Mouse (Mus musculus): Measurements from ENCODE around the gene Tmem94. TPM values are rescaled to one million over a fixed set of nuclear protein-coding genes. Genes with fewer than 3 reads are reported as not detected.

Gene Tmem94
- polyA plus RNA-seq, 1 experiment from 2014 or later: 22.9 TPM

- Histone ChIP-seq H3K27me3 (ENCODE audit: control insufficient read depth, insufficient read depth, low read length) (no peaks in the 10 kb centered on the region), H3K4me3 (ENCODE audit: low read depth, low read length) (no peak overlapping the region), H3K9ac (ENCODE audit: low read depth, low read length) (no peak overlapping the region), H3K4me1 (ENCODE audit: control insufficient read depth, insufficient read depth, low read length) (peaks cover 53% of the 10 kb centered on the region), H3K4me2 (no peak overlapping the region), H3K36me3 (ENCODE audit: control insufficient read depth, insufficient read depth, low read length) (no peaks in the 10 kb centered on the region), H3K27ac (ENCODE audit: low read depth, low read length) (no peak overlapping the region), H3K9me3 (replicated peaks; ENCODE audit: control insufficient read depth, low read length) (no peaks in the 10 kb centered on the region)
- WGBS (ENCODE audit: insufficient replicate concordance): 52% methylated on average over 5 of the region's 5 CpGs
- no peak for ATAC-seq (replicated peaks; ENCODE audit: insufficient number of reproducible peaks, low FRiP score, low TSS enrichment)
Measured at GRCm38 (mm10) chr11:115826487-115826886, 61.3 kb downstream of the Tmem94 start.

DNA sequence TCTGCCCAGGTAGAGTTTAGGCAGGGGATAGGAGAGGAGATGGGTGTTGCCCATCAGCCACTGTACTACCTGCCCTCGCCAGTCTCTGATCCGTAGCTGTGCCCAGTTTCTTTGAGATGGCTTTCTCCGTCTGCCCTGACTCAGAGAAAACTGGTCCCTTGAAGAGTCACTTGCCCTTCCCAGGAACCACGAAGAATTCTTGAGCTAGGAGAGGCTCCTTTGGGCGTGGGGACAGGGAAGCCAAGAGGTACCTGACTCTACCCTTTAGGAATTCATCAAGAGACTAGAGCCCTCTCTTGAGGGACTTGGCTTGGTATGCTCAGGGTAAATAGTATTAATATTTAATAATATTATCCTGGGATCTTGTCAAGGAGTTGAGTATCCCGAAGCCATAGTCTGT, 62.4 kb downstream of the Tmem94 start:
- H3K9ac ChIP-seq (ENCODE audit: low read depth, low read length): no peak overlapping the region
- H3K36me3 ChIP-seq (ENCODE audit: control insufficient read depth, insufficient read depth, low read length): no peaks in the 10 kb centered on the region
- no peak overlapping the region for H3K27ac ChIP-seq (ENCODE audit: low read depth, low read length)
- H3K4me3 ChIP-seq (ENCODE audit: low read depth, low read length): no peak overlapping the region
- WGBS (ENCODE audit: insufficient replicate concordance): 78% methylated on average over 6 of the region's 6 CpGs
- no peak for ATAC-seq (replicated peaks; ENCODE audit: insufficient number of reproducible peaks, low FRiP score, low TSS enrichment)
- peaks cover 64% of the 10 kb centered on the region for H3K4me1 ChIP-seq (ENCODE audit: control insufficient read depth, insufficient read depth, low read length)
- H3K27me3 ChIP-seq (ENCODE audit: control insufficient read depth, insufficient read depth, low read length): no peaks in the 10 kb centered on the region
- no peaks in the 10 kb centered on the region for H3K9me3 ChIP-seq (replicated peaks; ENCODE audit: control insufficient read depth, low read length)
- no peak overlapping the region for H3K4me2 ChIP-seq

DNA sequence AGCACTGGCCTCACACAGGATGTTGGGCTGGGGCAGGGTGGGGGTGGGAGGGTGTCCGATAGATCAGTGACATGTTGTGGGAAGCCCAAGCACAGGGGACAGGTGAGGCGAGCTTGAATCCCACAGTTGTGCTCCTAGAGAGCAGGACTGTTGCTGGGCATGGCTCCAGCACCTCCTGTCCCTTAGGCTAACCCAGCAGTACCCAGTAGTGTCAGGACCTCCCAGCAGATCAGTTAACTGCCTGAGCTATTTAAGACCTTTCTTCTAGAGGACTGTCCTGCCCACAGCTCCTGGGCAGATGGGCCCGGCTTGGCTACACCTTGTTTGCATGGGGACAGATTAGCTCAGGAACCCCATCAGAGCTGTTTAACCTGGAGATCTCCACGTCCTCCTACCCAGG, 63.8 kb downstream of the Tmem94 start:
- peaks cover 78% of the 10 kb centered on the region for H3K4me1 ChIP-seq (ENCODE audit: control insufficient read depth, insufficient read depth, low read length)
- H3K9ac ChIP-seq (ENCODE audit: low read depth, low read length): no peak overlapping the region
- no peak for ATAC-seq (replicated peaks; ENCODE audit: insufficient number of reproducible peaks, low FRiP score, low TSS enrichment)
- H3K4me3 ChIP-seq (ENCODE audit: low read depth, low read length): no peak overlapping the region
- H3K27me3 ChIP-seq (ENCODE audit: control insufficient read depth, insufficient read depth, low read length): no peaks in the 10 kb centered on the region
- no peak overlapping the region; the same call in 1 of the 2 replicates for H3K4me2 ChIP-seq
- no peaks in the 10 kb centered on the region for H3K36me3 ChIP-seq (ENCODE audit: control insufficient read depth, insufficient read depth, low read length)
- H3K27ac ChIP-seq (ENCODE audit: low read depth, low read length): peak overlapping the region; percentile 62; the same call in 1 of the 2 replicates
- 32% methylated on average over 4 of the region's 4 CpGs for WGBS (ENCODE audit: insufficient replicate concordance)
- H3K9me3 ChIP-seq (replicated peaks; ENCODE audit: control insufficient read depth, low read length): no peaks in the 10 kb centered on the region

- H3K9ac ChIP-seq (ENCODE audit: low read depth, low read length): peak overlapping the region; percentile 52; the same call in 1 of the 2 replicates
- H3K4me1 ChIP-seq (ENCODE audit: control insufficient read depth, insufficient read depth, low read length): peaks cover 77% of the 10 kb centered on the region
- no peaks in the 10 kb centered on the region for H3K27me3 ChIP-seq (ENCODE audit: control insufficient read depth, insufficient read depth, low read length)
- H3K4me2 ChIP-seq: peak overlapping the region; percentile 54
- 12% methylated on average over 25 of the region's 25 CpGs for WGBS (ENCODE audit: insufficient replicate concordance)
- peak overlapping the region; percentile 94 for H3K27ac ChIP-seq (ENCODE audit: low read depth, low read length)
- H3K36me3 ChIP-seq (ENCODE audit: control insufficient read depth, insufficient read depth, low read length): no peaks in the 10 kb centered on the region
- no peak overlapping the region; the same call in 1 of the 2 replicates for H3K4me3 ChIP-seq (ENCODE audit: low read depth, low read length)
- ATAC-seq (replicated peaks; ENCODE audit: insufficient number of reproducible peaks, low FRiP score, low TSS enrichment): peak; percentile 12; the same call in 1 of the 2 replicates
- no peaks in the 10 kb centered on the region for H3K9me3 ChIP-seq (replicated peaks; ENCODE audit: control insufficient read depth, low read length)
Measured at GRCm38 (mm10) chr11:115830550-115831325, 65.5 kb downstream of the Tmem94 start.

- Histone ChIP-seq H3K27me3 (ENCODE audit: control insufficient read depth, insufficient read depth, low read length) (no peaks in the 10 kb centered on the region), H3K4me1 (ENCODE audit: control insufficient read depth, insufficient read depth, low read length) (peaks cover 80% of the 10 kb centered on the region), H3K9ac (ENCODE audit: low read depth, low read length) (peak overlapping the region; percentile 58), H3K4me2 (peak overlapping the region; percentile 54), H3K36me3 (ENCODE audit: control insufficient read depth, insufficient read depth, low read length) (no peaks in the 10 kb centered on the region), H3K4me3 (ENCODE audit: low read depth, low read length) (no peak overlapping the region), H3K9me3 (replicated peaks; ENCODE audit: control insufficient read depth, low read length) (no peaks in the 10 kb centered on the region), H3K27ac (ENCODE audit: low read depth, low read length) (peak overlapping the region; percentile 94)
- ATAC-seq (replicated peaks; ENCODE audit: insufficient number of reproducible peaks, low FRiP score, low TSS enrichment): peak; percentile 22; the same call in 1 of the 2 replicates
- 22% methylated on average over 3 of the region's 3 CpGs for WGBS (ENCODE audit: insufficient replicate concordance)
Measured at GRCm38 (mm10) chr11:115831518-115831917, 66.3 kb downstream of the Tmem94 start.

DNA sequence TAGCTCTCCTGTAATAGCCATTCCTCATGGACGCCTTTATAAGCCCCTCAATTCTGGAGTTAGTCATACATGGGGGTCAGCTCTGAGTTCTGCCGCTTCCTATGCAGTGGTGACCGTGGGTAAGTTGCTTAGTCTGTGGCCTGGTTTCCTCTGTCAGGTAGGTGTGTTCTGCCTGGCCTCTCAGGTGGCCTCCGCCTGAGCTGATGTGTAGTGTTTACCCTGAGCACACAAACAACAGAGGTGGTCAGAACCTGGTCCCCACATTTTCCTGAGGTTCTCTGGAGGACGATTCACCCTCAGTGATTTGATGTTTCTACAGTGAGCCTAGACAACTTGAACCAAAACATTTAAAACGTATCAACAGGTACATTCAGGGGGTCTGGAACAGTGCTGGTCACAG, 66.8 kb downstream of the Tmem94 start:
- 53% methylated on average over 6 of the region's 6 CpGs for WGBS (ENCODE audit: insufficient replicate concordance)
- peak overlapping the region; percentile 58; the same call in 1 of the 2 replicates for H3K9ac ChIP-seq (ENCODE audit: low read depth, low read length)
- no peak for ATAC-seq (replicated peaks; ENCODE audit: insufficient number of reproducible peaks, low FRiP score, low TSS enrichment)
- H3K4me3 ChIP-seq (ENCODE audit: low read depth, low read length): no peak overlapping the region
- peak overlapping the region; percentile 94 for H3K27ac ChIP-seq (ENCODE audit: low read depth, low read length)
- H3K9me3 ChIP-seq (replicated peaks; ENCODE audit: control insufficient read depth, low read length): no peaks in the 10 kb centered on the region
- no peaks in the 10 kb centered on the region for H3K27me3 ChIP-seq (ENCODE audit: control insufficient read depth, insufficient read depth, low read length)
- peak overlapping the region; percentile 54 for H3K4me2 ChIP-seq
- H3K4me1 ChIP-seq (ENCODE audit: control insufficient read depth, insufficient read depth, low read length): peaks cover 81% of the 10 kb centered on the region
- H3K36me3 ChIP-seq (ENCODE audit: control insufficient read depth, insufficient read depth, low read length): no peaks in the 10 kb centered on the region

GRCm38 (mm10) chr11:115832523-115832922, 67.3 kb downstream of the Tmem94 start:
- ATAC-seq (replicated peaks; ENCODE audit: insufficient number of reproducible peaks, low FRiP score, low TSS enrichment): no peak
- peaks cover 78% of the 10 kb centered on the region for H3K4me1 ChIP-seq (ENCODE audit: control insufficient read depth, insufficient read depth, low read length)
- peak overlapping the region; percentile 49; the same call in 1 of the 2 replicates for H3K9ac ChIP-seq (ENCODE audit: low read depth, low read length)

DNA sequence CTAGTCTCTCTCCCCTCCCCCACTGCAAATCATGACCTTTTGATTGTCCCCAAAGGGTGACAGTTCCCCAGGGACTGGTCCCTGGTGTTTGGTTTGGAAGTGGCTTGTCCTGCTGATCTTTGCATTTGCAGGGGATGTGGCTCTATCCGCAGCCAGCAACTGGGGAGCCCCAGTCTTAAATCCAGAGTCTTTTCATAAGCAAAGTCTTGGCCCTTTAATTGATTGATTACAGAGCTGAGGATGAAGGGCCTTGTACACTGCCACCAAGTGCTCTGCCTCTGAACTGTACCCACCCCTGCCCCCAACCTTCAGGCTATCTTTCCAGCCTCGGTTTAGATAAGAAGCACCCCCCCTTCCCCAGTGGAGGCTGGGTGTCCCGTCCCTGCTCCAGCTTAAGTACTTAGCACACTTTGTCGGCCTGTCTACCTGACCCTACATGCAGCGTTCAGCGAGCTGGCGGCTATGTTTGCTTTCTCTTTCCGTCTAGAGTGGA, 67.8 kb downstream of the Tmem94 start:
- peak overlapping the region; percentile 94 for H3K27ac ChIP-seq (ENCODE audit: low read depth, low read length)
- H3K9ac ChIP-seq (ENCODE audit: low read depth, low read length): peak overlapping the region; percentile 48; the same call in 1 of the 2 replicates
- peaks cover 79% of the 10 kb centered on the region for H3K4me1 ChIP-seq (ENCODE audit: control insufficient read depth, insufficient read depth, low read length)
- no peaks in the 10 kb centered on the region for H3K9me3 ChIP-seq (replicated peaks; ENCODE audit: control insufficient read depth, low read length)
- no peaks in the 10 kb centered on the region for H3K27me3 ChIP-seq (ENCODE audit: control insufficient read depth, insufficient read depth, low read length)
- H3K4me3 ChIP-seq (ENCODE audit: low read depth, low read length): no peak overlapping the region; the same call in 1 of the 2 replicates
- 7% methylated on average over 8 of the region's 8 CpGs for WGBS (ENCODE audit: insufficient replicate concordance)
- H3K4me2 ChIP-seq: peak overlapping the region; percentile 51
- no peaks in the 10 kb centered on the region for H3K36me3 ChIP-seq (ENCODE audit: control insufficient read depth, insufficient read depth, low read length)
- no peak for ATAC-seq (replicated peaks; ENCODE audit: insufficient number of reproducible peaks, low FRiP score, low TSS enrichment)

More at GRCm38 (mm10) chr11:115832523-115832922, 67.3 kb downstream of the Tmem94 start:
- 3% methylated on average over 8 of the region's 8 CpGs for WGBS (ENCODE audit: insufficient replicate concordance)
- H3K9me3 ChIP-seq (replicated peaks; ENCODE audit: control insufficient read depth, low read length): no peaks in the 10 kb centered on the region
- no peaks in the 10 kb centered on the region for H3K36me3 ChIP-seq (ENCODE audit: control insufficient read depth, insufficient read depth, low read length)
- H3K27ac ChIP-seq (ENCODE audit: low read depth, low read length): peak overlapping the region; percentile 94
- H3K27me3 ChIP-seq (ENCODE audit: control insufficient read depth, insufficient read depth, low read length): no peaks in the 10 kb centered on the region
- H3K4me3 ChIP-seq (ENCODE audit: low read depth, low read length): 0 out of 2 replicates have a peak overlapping the region, but pooled peaks have one; percentile 5
- H3K4me2 ChIP-seq: peak overlapping the region; percentile 51

Measured in heart, embryonic 11.5 days (tissue).